Mouse (Mus musculus) thymus, adult 2 months (tissue): ENCODE results near the gene Shank2.

ENCODE experiments used
- CTCF ChIP-seq: fragments of 200-500 bp; IDR thresholded peaks from 2 replicates; pipeline ENCODE4 v1.5.1; 2012; ENCODE audit warnings: mild to moderate bottlenecking, control low read depth, low read length, moderate library complexity, borderline replicate concordance; ENCODE audit not compliant: control insufficient read depth, poor library complexity, insufficient read depth; ENCODE audit errors: extremely low read depth
- POLR2A ChIP-seq: fragments of 200-500 bp; IDR thresholded peaks from 2 replicates; pipeline ENCODE4 v1.6.1; 2012; ENCODE audit warnings: mild to moderate bottlenecking, low read length, control low read depth, moderate library complexity; ENCODE audit not compliant: control insufficient read depth, poor library complexity, insufficient read depth; ENCODE audit errors: extremely low read depth

DNA sequence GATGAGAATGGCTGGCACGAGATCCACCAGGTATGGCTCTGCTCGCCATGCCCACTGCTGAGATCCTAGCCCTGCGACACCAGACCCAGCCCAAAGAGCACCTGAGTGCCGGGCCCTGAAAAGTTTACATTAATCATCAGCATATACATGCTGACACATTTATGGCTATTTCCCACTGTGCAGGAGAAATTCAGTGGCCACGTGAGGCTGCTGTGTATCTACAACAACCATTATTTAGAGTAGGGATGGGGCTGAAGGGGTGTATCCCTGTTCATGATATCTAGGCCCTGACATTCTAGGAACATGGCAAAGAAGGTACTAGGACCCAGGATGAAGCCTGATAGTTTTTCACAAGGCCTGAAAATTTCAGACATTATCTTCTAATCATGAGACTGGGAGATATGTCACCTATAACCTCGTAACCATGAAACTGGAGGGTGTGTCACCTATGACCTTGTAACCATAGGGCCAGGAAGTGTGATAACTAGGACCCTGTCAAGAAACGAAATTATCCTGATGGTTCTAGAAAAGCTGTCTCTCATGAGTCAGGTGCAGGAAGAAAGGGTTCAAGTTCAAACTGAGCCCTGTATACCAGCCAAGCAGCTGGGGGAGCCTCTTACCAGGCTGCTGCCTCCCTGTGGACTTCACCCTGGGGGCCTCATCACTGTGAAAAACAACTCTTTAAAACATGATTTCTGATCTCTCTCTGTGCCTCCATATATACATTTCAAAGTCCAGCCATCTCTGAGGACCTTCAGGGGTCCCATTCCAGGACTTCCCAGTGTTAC is 68.6 kb downstream of the Shank2 start:
- TF ChIP-seq CTCF, result no peak
- no peak for TF ChIP-seq POLR2A
